In genomic region chr12:59265207-59265941, GRCm38 (mm10) we compare ENCODE assay signal across 8 mouse cellular contexts. TPM values are rescaled to one million over a fixed set of nuclear protein-coding genes. Genes with fewer than 3 reads are reported as not detected.
DNase-seq lines count a peak whose midpoint lies in the region; ATAC-seq and TF ChIP-seq lines count a peak whose summit lies in the region.

No protein-coding gene starts in this region.

- ATAC-seq in heart, embryonic 13.5 days (ENCODE audit: extremely low read depth, insufficient number of reproducible peaks, low FRiP score, low TSS enrichment) = no peak
- ATAC-seq in forebrain, postnatal 0 days = peak; percentile 85
- ATAC-seq in midbrain, embryonic 15.5 days (replicated peaks) = peak; percentile 82
- ATAC-seq in erythroblast, adult 5-6 weeks (replicated peaks; ENCODE audit: low FRiP score, poor library complexity, severe bottlenecking) = no peak
- no peak for ATAC-seq in liver, embryonic 12.5 days

- H3K4me1 ChIP-seq in heart, embryonic 13.5 days = no peaks in the 10 kb centered on the region
- H3K4me1 ChIP-seq in forebrain, postnatal 0 days (ENCODE audit: insufficient read depth) = peaks cover 12% of the 10 kb centered on the region
- H3K4me1 ChIP-seq in midbrain, embryonic 15.5 days = peaks cover 18% of the 10 kb centered on the region
- no peaks in the 10 kb centered on the region for H3K4me1 ChIP-seq in liver, embryonic 12.5 days

- peak overlapping the region; percentile 43 for H3K4me2 ChIP-seq in heart, embryonic 13.5 days
- peak overlapping the region; percentile 42 for H3K4me2 ChIP-seq in forebrain, postnatal 0 days (ENCODE audit: low read depth)
- peak overlapping the region; percentile 54 for H3K4me2 ChIP-seq in midbrain, embryonic 15.5 days
- H3K4me2 ChIP-seq in liver, embryonic 12.5 days = no peak overlapping the region

- no peak for DNase-seq in heart, postnatal 36 days
- DNase-seq in brain, embryonic 18.5 days (ENCODE audit: low read depth, low spot score) = peak; percentile 65
- peak; percentile 92 for DNase-seq in forebrain, postnatal 0 days
- peak; percentile 51 to 69 for DNase-seq in layer of hippocampus, adult 2 months (ENCODE audit: low spot score in 2 of 2)

- WGBS in heart, embryonic 13.5 days = 30% methylated on average over 15 of the region's 15 CpGs
- WGBS in forebrain, postnatal 0 days = 28% methylated on average over 15 of the region's 15 CpGs
- 25% methylated on average over 15 of the region's 15 CpGs for WGBS in midbrain, embryonic 15.5 days
- WGBS in liver, embryonic 12.5 days (ENCODE audit: insufficient replicate concordance) = 31% methylated on average over 15 of the region's 15 CpGs

- TF ChIP-seq CTCF in forebrain, postnatal 0 days (IDR thresholded peaks at IDR 0.05; ENCODE audit: low read depth) = peak; percentile 77
- peak; percentile 82 for TF ChIP-seq CTCF in layer of hippocampus, adult 2 months (conservative IDR thresholded peaks at IDR 0.05)

- H3K4me3 ChIP-seq in heart, embryonic 13.5 days = no peak overlapping the region
- 0 out of 2 replicates have a peak overlapping the region, but pooled peaks have one; percentile 14 for H3K4me3 ChIP-seq in forebrain, postnatal 0 days (ENCODE audit: low read depth, low read length)
- peak overlapping the region; percentile 55 for H3K4me3 ChIP-seq in layer of hippocampus, adult 2 months
- H3K4me3 ChIP-seq in midbrain, embryonic 15.5 days = peak overlapping the region; percentile 25
- H3K4me3 ChIP-seq in liver, embryonic 12.5 days = no peak overlapping the region

- no peak overlapping the region for H3K27ac ChIP-seq in heart, embryonic 13.5 days (replicated peaks)
- H3K27ac ChIP-seq in forebrain, postnatal 0 days (ENCODE audit: low read depth, low read length) = no peak overlapping the region
- H3K27ac ChIP-seq in layer of hippocampus, adult 2 months = peak overlapping the region; percentile 88
- H3K27ac ChIP-seq in midbrain, embryonic 15.5 days = peak overlapping the region; percentile 78
- H3K27ac ChIP-seq in liver, embryonic 12.5 days = no peak overlapping the region

- no peaks in the 10 kb centered on the region for H3K9me3 ChIP-seq in heart, embryonic 13.5 days
- H3K9me3 ChIP-seq in forebrain, postnatal 0 days (ENCODE audit: low read length) = no peaks in the 10 kb centered on the region
- no peaks in the 10 kb centered on the region for H3K9me3 ChIP-seq in midbrain, embryonic 15.5 days
- no peaks in the 10 kb centered on the region for H3K9me3 ChIP-seq in liver, embryonic 12.5 days (replicated peaks)

- H3K36me3 ChIP-seq in heart, embryonic 13.5 days = no peaks in the 10 kb centered on the region
- H3K36me3 ChIP-seq in forebrain, postnatal 0 days (ENCODE audit: insufficient read depth) = no peaks in the 10 kb centered on the region
- H3K36me3 ChIP-seq in midbrain, embryonic 15.5 days (replicated peaks) = no peaks in the 10 kb centered on the region
- no peaks in the 10 kb centered on the region for H3K36me3 ChIP-seq in liver, embryonic 12.5 days

- H3K27me3 ChIP-seq in heart, embryonic 13.5 days (replicated peaks) = 0 out of 2 replicates have a peak, but pooled peaks cover 5% of the 10 kb centered on the region
- no peaks in the 10 kb centered on the region for H3K27me3 ChIP-seq in forebrain, postnatal 0 days (ENCODE audit: insufficient read depth, low read length)
- H3K27me3 ChIP-seq in midbrain, embryonic 15.5 days (replicated peaks) = no peaks in the 10 kb centered on the region
- no peaks in the 10 kb centered on the region for H3K27me3 ChIP-seq in liver, embryonic 12.5 days (replicated peaks)

- intact Hi-C loops in heart, postnatal 36 days (cut with DNase I) = loop anchor here (10.0 kb wide), 1 partner anchor 1319 kb away; no protein-coding TSS in a partner anchor

- H3K9ac ChIP-seq in heart, embryonic 13.5 days = no peak overlapping the region
- H3K9ac ChIP-seq in forebrain, postnatal 0 days = peak overlapping the region; percentile 31; the same call in 1 of the 2 replicates
- no peak overlapping the region; the same call in 1 of the 2 replicates for H3K9ac ChIP-seq in midbrain, embryonic 15.5 days
- H3K9ac ChIP-seq in liver, embryonic 12.5 days = no peak overlapping the region

RNA-seq across cellular contexts. Expression of gene Fbxo33, which starts 45.8 kb away (rescaled TPM):
- polyA plus RNA-seq in heart, embryonic 13.5 days (2015; fragmentation: Nextera tagmentation; extraction: Ambion mirVana) = 4.2 and 5.9 TPM in 2 replicates
- total RNA-seq in heart, postnatal 36 days (2021) = 10 to 100 TPM in 1 of 2 experiments, 1 to 10 TPM in 1; 9.0 to 10.7 TPM
- total RNA-seq in forebrain, postnatal 0 days (2014; rRNA removed) = 18.5 and 21.1 TPM in 2 replicates
- polyA plus RNA-seq in forebrain, postnatal 0 days (2015; fragmentation: Nextera tagmentation; extraction: Ambion mirVana) = 7.4 and 8.2 TPM in 2 replicates
- 10 to 100 TPM; 55.9 to 61.1 TPM for total RNA-seq in layer of hippocampus, adult 2 months (2021)
- polyA plus RNA-seq in midbrain, embryonic 15.5 days (2015; fragmentation: Nextera tagmentation; extraction: Ambion mirVana) = 7.3 and 8.1 TPM in 2 replicates
- total RNA-seq in erythroblast, adult 5-6 weeks (2015; ENCODE audit: low replicate concordance) = 42.7 and 53.5 TPM in 2 replicates
- total RNA-seq in erythroblast, adult 5-6 weeks (2017; ENCODE audit: low replicate concordance) = 33.0 and 34.4 TPM in 2 replicates
- polyA plus RNA-seq in liver, embryonic 12.5 days (2016; fragmentation: Nextera tagmentation; extraction: Ambion mirVana) = 12.5 and 14.6 TPM in 2 replicates

Comparison
In these comparisons a context has a peak if more than half of its experiments do, and no peak if none do; other contexts are left out.
1. ATAC-seq: peak in forebrain, postnatal 0 days (single experiment) and midbrain, embryonic 15.5 days (single experiment); none in heart, embryonic 13.5 days (single experiment), erythroblast, adult 5-6 weeks (single experiment) and liver, embryonic 12.5 days (single experiment).
2. H3K27ac ChIP-seq: peak in layer of hippocampus, adult 2 months (single experiment) and midbrain, embryonic 15.5 days (single experiment); none in heart, embryonic 13.5 days (single experiment), forebrain, postnatal 0 days (single experiment) and liver, embryonic 12.5 days (single experiment).
3. H3K4me3 ChIP-seq: peak in forebrain, postnatal 0 days (single experiment), layer of hippocampus, adult 2 months (single experiment) and midbrain, embryonic 15.5 days (single experiment); none in heart, embryonic 13.5 days (single experiment) and liver, embryonic 12.5 days (single experiment).
4. DNase-seq: peak in brain, embryonic 18.5 days (single experiment), forebrain, postnatal 0 days (single experiment) and layer of hippocampus, adult 2 months (2 of 2); none in heart, postnatal 36 days (0 of 2).